Mouse (Mus musculus) heart, postnatal 0 days (tissue): ENCODE data around the gene Taf3. TPM values are rescaled to one million over a fixed set of nuclear protein-coding genes. Genes with fewer than 3 reads are reported as not detected.

Experiments used
- ATAC-seq: fragments of 200-750 bp; cut with Nextera tagmentation; 2 replicates; pipeline ENCODE4 v1.8.0; 2017; ENCODE audit warnings: low read depth, moderate number of reproducible peaks, moderate library complexity; ENCODE audit not compliant: insufficient read depth
- DNase-seq: peaks from one replicate; pipeline ENCODE4 v3.0.0-alpha.2; 2016; ENCODE audit warnings: low spot score
- H3K27ac ChIP-seq: fragments of 300-500 bp; sonication (generic); 2 replicates; pipeline ENCODE4 v1.5.1; 2014; ENCODE audit warnings: low read depth, mild to moderate bottlenecking
- H3K27me3 ChIP-seq: fragments of 300-500 bp; sonication (generic); 2 replicates; pipeline ENCODE4 v1.6.1; 2014; ENCODE audit warnings: low read length, mixed read lengths; ENCODE audit not compliant: control insufficient read depth, insufficient read depth
- H3K36me3 ChIP-seq: fragments of 300-500 bp; sonication (generic); replicated peaks from 2 replicates; pipeline ENCODE4 v1.6.1; 2014; ENCODE audit warnings: low read length, mixed read lengths; ENCODE audit not compliant: control insufficient read depth, insufficient read depth
- H3K4me1 ChIP-seq: fragments of 300-500 bp; sonication (generic); 2 replicates; pipeline ENCODE4 v1.6.1; 2014; ENCODE audit warnings: antibody characterized with exemption; ENCODE audit not compliant: control insufficient read depth, insufficient read depth
- H3K4me2 ChIP-seq: fragments of 300-500 bp; sonication (generic); 2 replicates; pipeline ENCODE4 v1.6.1; 2014; ENCODE audit warnings: low read depth, mild to moderate bottlenecking, low read length, moderate library complexity
- H3K4me3 ChIP-seq: fragments of 300-500 bp; sonication (generic); 2 replicates; pipeline ENCODE4 v1.5.1; 2014; ENCODE audit warnings: low read depth, low read length
- H3K9ac ChIP-seq: fragments of 300-500 bp; sonication (generic); replicated peaks from 2 replicates; pipeline ENCODE4 v1.6.1; 2014; ENCODE audit warnings: low read depth, low read length, mixed read lengths
- H3K9me3 ChIP-seq: fragments of 300-500 bp; sonication (generic); replicated peaks from 2 replicates; pipeline ENCODE4 v1.6.1; 2016; ENCODE audit warnings: low read length; ENCODE audit not compliant: control insufficient read depth
- CTCF ChIP-seq: IDR thresholded peaks from 2 replicates; pipeline ENCODE4 v1.5.1; 2016; ENCODE audit warnings: antibody characterized with exemption, control low read depth, low read depth
- EP300 ChIP-seq: IDR thresholded peaks from 2 replicates; pipeline ENCODE4 v1.6.1; 2016; ENCODE audit warnings: antibody characterized with exemption, low read depth
- WGBS: fragments of 180-500 bp; shearing (Covaris S2); extraction: QIAGEN DNeasy Blood & Tissue Kit; methylation state at CpG from one replicate; pipeline ENCODE4 v1.1.7; 2014; 5-methylcytosine and 5-hydroxymethylcytosine counted together
- polyA plus RNA-seq: library from polyadenylated mRNA; unstranded; fragments of >200 nt; fragmentation: Nextera tagmentation; extraction: Ambion mirVana; gene quantifications from 2 replicates; pipeline ENCODE4 v1.2.1, GENCODE M21; 2015
- total RNA-seq: library from RNA; depleted of rRNA; stranded (reverse); fragments of >200 nt; gene quantifications from 2 replicates; pipeline ENCODE4 v1.2.3, GENCODE M21; 2014; ENCODE audit warnings: low replicate concordance

Taf3 gene
- total and polyA plus RNA-seq, 2 experiments from 2014 or later, result 3.0 to 6.3 TPM

- H3K36me3 ChIP-seq, result no peaks in the 10 kb centered on the region
- WGBS, result 23% methylated on average over 4 of the region's 4 CpGs
- H3K27ac ChIP-seq, result no peak overlapping the region
- TF ChIP-seq CTCF, result no peak
- no peak for TF ChIP-seq EP300
- H3K4me1 ChIP-seq, result peaks cover 3% of the 10 kb centered on the region; the same call in 1 of the 2 replicates
- H3K4me3 ChIP-seq, result peak overlapping the region; percentile 3; the same call in 1 of the 2 replicates
- DNase-seq (no peak), ATAC-seq (no peak)
- peaks cover 89% of the 10 kb centered on the region for H3K27me3 ChIP-seq
- H3K9ac ChIP-seq, result no peak overlapping the region
- no peak overlapping the region; the same call in 1 of the 2 replicates for H3K4me2 ChIP-seq
- no peaks in the 10 kb centered on the region for H3K9me3 ChIP-seq
Measured at GRCm38 (mm10) chr2:9875220-9875619, 173.2 kb downstream of the Taf3 start.

- TF ChIP-seq EP300, result no peak
- no peak for TF ChIP-seq CTCF
- Histone ChIP-seq H3K9ac (no peak overlapping the region), H3K9me3 (no peaks in the 10 kb centered on the region), H3K4me3 (peak overlapping the region; percentile 3; the same call in 1 of the 2 replicates), H3K36me3 (no peaks in the 10 kb centered on the region), H3K4me2 (no peak overlapping the region; the same call in 1 of the 2 replicates), H3K27me3 (peaks cover 89% of the 10 kb centered on the region), H3K4me1 (peaks cover 3% of the 10 kb centered on the region; the same call in 1 of the 2 replicates), H3K27ac (no peak overlapping the region)
- ATAC-seq (no peak), DNase-seq (no peak)
- 19% methylated on average over 38 of the region's 39 CpGs for WGBS
Measured at GRCm38 (mm10) chr2:9874467-9875219, 173.8 kb downstream of the Taf3 start.

GRCm38 (mm10) chr2:9873757-9874156 lies 174.6 kb downstream of the Taf3 start:
- Histone ChIP-seq H3K27ac (no peak overlapping the region), H3K4me1 (no peaks in the 10 kb centered on the region), H3K27me3 (peaks cover 86% of the 10 kb centered on the region), H3K4me2 (peak overlapping the region; percentile 11; the same call in 1 of the 2 replicates), H3K9ac (no peak overlapping the region), H3K4me3 (no peak overlapping the region), H3K36me3 (no peaks in the 10 kb centered on the region), H3K9me3 (no peaks in the 10 kb centered on the region)
- no peak for TF ChIP-seq CTCF
- no peak for TF ChIP-seq EP300
- DNase-seq (no peak), ATAC-seq (no peak)
- 43% methylated on average over 2 of the region's 2 CpGs for WGBS

- DNase-seq, result no peak
- Histone ChIP-seq H3K36me3 (no peaks in the 10 kb centered on the region), H3K9me3 (no peaks in the 10 kb centered on the region), H3K4me2 (peak overlapping the region; percentile 36; the same call in 1 of the 2 replicates), H3K4me3 (peak overlapping the region; percentile 19; the same call in 1 of the 2 replicates), H3K4me1 (no peaks in the 10 kb centered on the region), H3K27ac (no peak overlapping the region; the same call in 1 of the 2 replicates), H3K27me3 (peaks cover 79% of the 10 kb centered on the region), H3K9ac (no peak overlapping the region)
- TF ChIP-seq EP300, result no peak
- no peak for TF ChIP-seq CTCF
- ATAC-seq, result no peak
- WGBS, result 30% methylated on average over 12 of the region's 12 CpGs
Measured at GRCm38 (mm10) chr2:9872682-9873081, 175.7 kb downstream of the Taf3 start.

GRCm38 (mm10) chr2:9871798-9872197 lies 176.6 kb downstream of the Taf3 start:
- Histone ChIP-seq H3K27ac (no peak overlapping the region), H3K4me2 (peak overlapping the region; percentile 24; the same call in 1 of the 2 replicates), H3K9me3 (no peaks in the 10 kb centered on the region), H3K9ac (no peak overlapping the region), H3K4me3 (no peak overlapping the region; the same call in 1 of the 2 replicates), H3K27me3 (peaks cover 70% of the 10 kb centered on the region), H3K4me1 (no peaks in the 10 kb centered on the region), H3K36me3 (no peaks in the 10 kb centered on the region)
- TF ChIP-seq EP300 (no peak), CTCF (no peak)
- DNase-seq, result no peak
- ATAC-seq, result no peak
- WGBS, result 42% methylated on average over 6 of the region's 6 CpGs
